Mouse (Mus musculus) midbrain, embryonic 13.5 days (tissue): ENCODE results near the gene Kirrel3. TPM values are rescaled to one million over a fixed set of nuclear protein-coding genes. Genes with fewer than 3 reads are reported as not detected.

ENCODE experiments used
- ATAC-seq: fragments of 200-750 bp; cut with Nextera tagmentation; 2 replicates; pipeline ENCODE4 v1.8.0; 2017; ENCODE audit warnings: mild to moderate bottlenecking, moderate TSS enrichment, moderate library complexity
- H3K27ac ChIP-seq: fragments of 300-500 bp; sonication (generic); 2 replicates; pipeline ENCODE4 v1.5.1; 2015; ENCODE audit warnings: inconsistent platforms, mild to moderate bottlenecking, moderate library complexity
- H3K27me3 ChIP-seq: fragments of 300-500 bp; sonication (generic); 2 replicates; pipeline ENCODE4 v1.6.1; 2015; ENCODE audit warnings: mild to moderate bottlenecking, inconsistent platforms
- H3K36me3 ChIP-seq: fragments of 300-500 bp; sonication (generic); 2 replicates; pipeline ENCODE4 v1.6.1; 2015; ENCODE audit warnings: mild to moderate bottlenecking, inconsistent platforms
- H3K4me1 ChIP-seq: fragments of 300-500 bp; sonication (generic); replicated peaks from 2 replicates; pipeline ENCODE4 v1.6.1; 2015; ENCODE audit warnings: inconsistent platforms
- H3K4me2 ChIP-seq: fragments of 300-500 bp; sonication (generic); replicated peaks from 2 replicates; pipeline ENCODE4 v1.6.1; 2015; ENCODE audit warnings: moderate library complexity, mild to moderate bottlenecking, inconsistent platforms
- H3K4me3 ChIP-seq: fragments of 300-500 bp; sonication (generic); replicated peaks from 2 replicates; pipeline ENCODE4 v1.5.1; 2015; ENCODE audit warnings: mild to moderate bottlenecking, inconsistent platforms
- H3K9ac ChIP-seq: fragments of 300-500 bp; sonication (generic); replicated peaks from 2 replicates; pipeline ENCODE4 v1.6.1; 2015; ENCODE audit warnings: mild to moderate bottlenecking, inconsistent platforms
- H3K9me3 ChIP-seq: fragments of 300-500 bp; sonication (generic); 2 replicates; pipeline ENCODE4 v1.6.1; 2016; ENCODE audit warnings: mild to moderate bottlenecking, inconsistent platforms
- WGBS: fragments of 180-500 bp; shearing (Covaris S2); methylation state at CpG from one replicate; pipeline ENCODE4 v1.1.7; 2015; 5-methylcytosine and 5-hydroxymethylcytosine counted together
- polyA plus RNA-seq: library from polyadenylated mRNA; unstranded; fragments of >200 nt; fragmentation: Nextera tagmentation; extraction: Ambion mirVana; gene quantifications from 2 replicates; pipeline ENCODE4 v1.2.1, GENCODE M21; 2015

Gene Kirrel3
- polyA plus RNA-seq, 1 experiment from 2014 or later: 24.0 TPM

DNA sequence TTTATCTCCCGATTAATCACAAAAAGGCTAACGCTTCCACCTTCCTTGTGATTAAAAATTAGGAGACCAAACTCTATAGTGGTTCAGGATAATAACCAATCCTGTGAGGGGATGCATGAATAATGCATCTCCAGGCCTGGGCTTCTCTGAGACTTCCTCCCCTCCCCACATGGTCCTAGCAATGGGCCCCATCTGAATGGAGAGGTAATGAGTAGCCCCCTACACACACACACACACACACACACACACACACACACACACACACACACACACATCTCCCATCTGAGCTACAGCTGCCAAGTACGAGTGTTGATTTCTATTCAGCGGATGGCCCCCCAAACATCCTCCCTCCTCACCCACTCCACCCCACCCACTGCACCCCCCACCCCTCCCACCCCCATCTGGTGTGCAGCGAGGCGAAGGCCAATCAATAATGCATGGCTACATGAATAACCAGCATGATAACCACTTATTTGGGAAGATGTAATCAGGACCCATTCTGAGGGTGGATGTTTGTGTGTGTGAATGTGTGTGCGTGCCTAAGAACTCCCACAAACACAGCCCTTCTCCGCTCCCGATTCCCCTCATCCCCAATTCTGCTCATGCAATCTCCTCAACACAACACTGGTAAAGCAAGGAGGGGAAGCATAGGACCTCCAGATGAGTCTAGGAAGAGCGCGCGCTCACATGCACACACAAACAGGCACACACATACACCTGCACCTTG is 501.9 kb downstream of the Kirrel3 start:
- WGBS: 65% methylated on average over 12 of the region's 12 CpGs

GRCm38 (mm10) chr9:34988683-34989082 is 503.0 kb downstream of the Kirrel3 start:
- 94% methylated on average over 3 of the region's 3 CpGs for WGBS
- ATAC-seq: no peak

More for the DNA sequence above, 501.9 kb downstream of the Kirrel3 start:
- Histone ChIP-seq H3K4me3 (no peak overlapping the region), H3K9ac (no peak overlapping the region), H3K4me2 (no peak overlapping the region), H3K4me1 (peaks cover 10% of the 10 kb centered on the region; the same call in 1 of the 2 replicates), H3K36me3 (no peaks in the 10 kb centered on the region), H3K27ac (no peak overlapping the region; the same call in 1 of the 2 replicates), H3K9me3 (no peaks in the 10 kb centered on the region), H3K27me3 (no peaks in the 10 kb centered on the region)
- peak; percentile 78 for ATAC-seq

GRCm38 (mm10) chr9:34992201-34992600 is 506.5 kb downstream of the Kirrel3 start:
- Histone ChIP-seq H3K9ac (no peak overlapping the region), H3K9me3 (no peaks in the 10 kb centered on the region), H3K4me2 (no peak overlapping the region), H3K4me1 (peaks cover 25% of the 10 kb centered on the region), H3K27me3 (no peaks in the 10 kb centered on the region), H3K36me3 (no peaks in the 10 kb centered on the region), H3K27ac (no peak overlapping the region), H3K4me3 (no peak overlapping the region)
- ATAC-seq: no peak
- 46% methylated on average over 4 of the region's 4 CpGs for WGBS

More at GRCm38 (mm10) chr9:34988683-34989082, 503.0 kb downstream of the Kirrel3 start:
- H3K4me3 ChIP-seq: no peak overlapping the region
- peaks cover 10% of the 10 kb centered on the region; the same call in 1 of the 2 replicates for H3K4me1 ChIP-seq
- H3K27me3 ChIP-seq: no peaks in the 10 kb centered on the region
- H3K9ac ChIP-seq: no peak overlapping the region
- no peak overlapping the region for H3K27ac ChIP-seq
- H3K4me2 ChIP-seq: no peak overlapping the region
- no peaks in the 10 kb centered on the region for H3K36me3 ChIP-seq
- no peaks in the 10 kb centered on the region for H3K9me3 ChIP-seq

GRCm38 (mm10) chr9:34993467-34994211 is 507.9 kb downstream of the Kirrel3 start:
- no peak overlapping the region for H3K9ac ChIP-seq
- H3K27me3 ChIP-seq: no peaks in the 10 kb centered on the region
- no peak for ATAC-seq
- WGBS: 79% methylated on average over 4 of the region's 4 CpGs
- no peak overlapping the region for H3K4me3 ChIP-seq
- H3K4me1 ChIP-seq: peaks cover 26% of the 10 kb centered on the region
- no peak overlapping the region for H3K27ac ChIP-seq
- no peaks in the 10 kb centered on the region for H3K36me3 ChIP-seq
- no peak overlapping the region for H3K4me2 ChIP-seq
- H3K9me3 ChIP-seq: no peaks in the 10 kb centered on the region

DNA sequence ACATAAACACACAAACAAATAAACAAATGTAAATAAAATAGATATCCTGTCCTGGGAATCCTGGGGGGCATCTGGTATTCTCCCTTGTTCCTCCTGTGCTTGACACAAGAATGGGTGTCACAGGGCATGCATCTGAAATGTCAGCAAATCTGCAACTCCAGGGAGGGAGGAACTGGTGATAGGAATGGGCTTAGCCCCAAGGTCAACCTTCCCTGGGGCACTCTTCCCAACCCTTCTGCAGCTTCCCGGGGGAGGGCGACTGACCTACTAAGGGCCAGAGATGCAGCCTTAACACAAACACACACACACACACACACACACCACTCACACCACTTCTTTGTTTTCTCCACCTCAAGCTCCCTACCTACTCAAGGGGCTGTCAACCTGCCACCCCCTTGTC is 509.4 kb downstream of the Kirrel3 start:
- no peak overlapping the region; the same call in 1 of the 2 replicates for H3K27ac ChIP-seq
- 80% methylated on average over 2 of the region's 2 CpGs for WGBS

GRCm38 (mm10) chr9:34995660-34996378 is 510.1 kb downstream of the Kirrel3 start:
- H3K9me3 ChIP-seq: 0 out of 2 replicates have a peak, but pooled peaks cover under 1% of the 10 kb centered on the region
- no peaks in the 10 kb centered on the region for H3K36me3 ChIP-seq
- H3K9ac ChIP-seq: no peak overlapping the region
- H3K27ac ChIP-seq: peak overlapping the region; percentile 57
- peak; percentile 85 for ATAC-seq
- no peaks in the 10 kb centered on the region for H3K27me3 ChIP-seq
- peaks cover 26% of the 10 kb centered on the region for H3K4me1 ChIP-seq
- 0 out of 2 replicates have a peak overlapping the region, but pooled peaks have one; percentile 9 for H3K4me2 ChIP-seq
- WGBS: 34% methylated on average over 15 of the region's 15 CpGs
- H3K4me3 ChIP-seq: no peak overlapping the region

More for the DNA sequence above, 509.4 kb downstream of the Kirrel3 start:
- Histone ChIP-seq H3K4me1 (peaks cover 26% of the 10 kb centered on the region), H3K9ac (no peak overlapping the region), H3K27me3 (no peaks in the 10 kb centered on the region), H3K4me3 (no peak overlapping the region), H3K36me3 (no peaks in the 10 kb centered on the region), H3K9me3 (no peaks in the 10 kb centered on the region), H3K4me2 (no peak overlapping the region)
- ATAC-seq: peak; percentile 29; the same call in 1 of the 2 replicates

- 55% methylated on average over 9 of the region's 9 CpGs for WGBS
- Histone ChIP-seq H3K27me3 (no peaks in the 10 kb centered on the region), H3K27ac (no peak overlapping the region), H3K9ac (no peak overlapping the region), H3K36me3 (no peaks in the 10 kb centered on the region), H3K4me3 (no peak overlapping the region), H3K9me3 (peaks cover 5% of the 10 kb centered on the region; the same call in 1 of the 2 replicates), H3K4me1 (peaks cover 26% of the 10 kb centered on the region), H3K4me2 (no peak overlapping the region)
- ATAC-seq: no peak
Observed at GRCm38 (mm10) chr9:34997880-34998865, 512.5 kb downstream of the Kirrel3 start.

- no peak for ATAC-seq
- Histone ChIP-seq H3K9me3 (peaks cover 5% of the 10 kb centered on the region; the same call in 1 of the 2 replicates), H3K9ac (no peak overlapping the region), H3K27me3 (no peaks in the 10 kb centered on the region), H3K4me1 (no peaks in the 10 kb centered on the region), H3K36me3 (0 out of 2 replicates have a peak, but pooled peaks cover 5% of the 10 kb centered on the region), H3K4me2 (no peak overlapping the region), H3K4me3 (no peak overlapping the region), H3K27ac (no peak overlapping the region)
- 90% methylated on average over 4 of the region's 4 CpGs for WGBS
Observed at GRCm38 (mm10) chr9:35004113-35004512, 518.4 kb downstream of the Kirrel3 start.

- no peak for ATAC-seq
- no peaks in the 10 kb centered on the region for H3K9me3 ChIP-seq
- H3K27me3 ChIP-seq: no peaks in the 10 kb centered on the region
- no peak overlapping the region for H3K27ac ChIP-seq
- no peak overlapping the region for H3K4me2 ChIP-seq
- 90% methylated on average over 14 of the region's 14 CpGs for WGBS
- no peak overlapping the region for H3K4me3 ChIP-seq
- 0 out of 2 replicates have a peak, but pooled peaks cover 7% of the 10 kb centered on the region for H3K4me1 ChIP-seq
- H3K9ac ChIP-seq: no peak overlapping the region
- 0 out of 2 replicates have a peak, but pooled peaks cover 5% of the 10 kb centered on the region for H3K36me3 ChIP-seq
Observed at GRCm38 (mm10) chr9:35007697-35008341, 522.1 kb downstream of the Kirrel3 start.

DNA sequence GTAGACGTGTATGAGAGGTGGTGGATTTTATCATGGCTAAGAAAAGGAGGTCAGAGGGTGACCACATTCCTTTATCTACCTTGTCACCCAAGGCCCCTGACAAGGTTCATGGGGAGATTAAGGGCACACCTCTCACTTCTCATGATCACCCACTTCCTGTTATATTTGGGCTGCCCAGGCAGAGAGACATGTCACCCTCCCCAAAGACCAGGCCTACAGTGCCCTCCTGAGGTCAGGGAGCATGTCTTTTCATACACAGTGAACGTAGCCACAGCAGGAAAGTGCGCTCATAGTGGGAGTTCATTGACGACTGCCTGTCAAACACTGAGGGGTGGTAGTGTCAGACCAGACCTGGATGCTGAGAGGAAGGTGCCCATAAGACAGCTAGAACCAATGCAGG is 531.1 kb downstream of the Kirrel3 start:
- H3K36me3 ChIP-seq: 0 out of 2 replicates have a peak, but pooled peaks cover 3% of the 10 kb centered on the region
- H3K9me3 ChIP-seq: no peaks in the 10 kb centered on the region
- H3K4me3 ChIP-seq: no peak overlapping the region
- H3K9ac ChIP-seq: no peak overlapping the region
- peaks cover 20% of the 10 kb centered on the region for H3K4me1 ChIP-seq
- ATAC-seq: no peak
- H3K27ac ChIP-seq: no peak overlapping the region
- H3K4me2 ChIP-seq: no peak overlapping the region
- 55% methylated on average over 4 of the region's 4 CpGs for WGBS
- H3K27me3 ChIP-seq: no peaks in the 10 kb centered on the region
